Mouse (Mus musculus) c-Kit-positive CD71-negative TER-119-negative erythroid progenitor cells, embryonic 14.5 days (primary cell): ENCODE data around the gene Zfp991.
"Not testable (repeated sequence)": the region's sequence is repeated elsewhere in the genome, so short reads cannot be mapped to it uniquely, and the experiment has no call there.

Experiments
- DNase-seq: peaks from one replicate; pipeline ENCODE4 v3.0.0-alpha.2; 2013; ENCODE audit warnings: low read depth

Zfp991 gene

DNA sequence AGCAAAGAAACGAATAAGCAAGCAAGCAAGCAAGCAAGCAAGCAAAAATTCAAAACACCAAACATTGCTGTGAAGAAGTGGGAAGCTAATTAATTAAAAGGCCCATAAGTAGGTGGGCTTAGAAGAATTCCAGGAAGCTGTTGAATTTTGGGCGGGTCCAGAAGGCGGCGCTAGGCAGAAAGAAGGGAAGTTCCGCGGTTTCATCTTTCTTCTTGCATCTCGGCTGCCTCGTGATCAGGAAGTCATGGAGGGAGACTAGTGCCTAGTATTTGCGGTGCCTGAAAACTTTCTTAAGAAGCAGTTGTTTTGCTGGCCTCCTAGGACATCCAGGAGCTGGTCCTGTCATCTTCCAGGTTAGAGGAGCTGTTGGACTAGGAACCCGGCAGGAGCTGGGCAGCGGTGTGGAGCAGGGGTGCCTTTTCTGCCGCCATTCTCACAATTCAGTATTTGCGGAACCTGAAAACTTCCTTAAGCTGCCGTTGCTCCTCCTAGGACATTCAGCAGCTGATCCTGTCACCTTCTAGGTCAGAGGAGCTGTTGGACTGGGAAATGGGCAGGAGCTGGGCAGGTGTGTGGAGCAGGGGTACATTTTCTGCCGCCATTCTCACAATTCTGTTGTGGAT is at the start of gene Zfp991:
TSS of gene Zfp991 (plus strand) at position 202 of the 623 bp plus-strand sequence.
- not testable (repeated sequence) for DNase-seq

DNA sequence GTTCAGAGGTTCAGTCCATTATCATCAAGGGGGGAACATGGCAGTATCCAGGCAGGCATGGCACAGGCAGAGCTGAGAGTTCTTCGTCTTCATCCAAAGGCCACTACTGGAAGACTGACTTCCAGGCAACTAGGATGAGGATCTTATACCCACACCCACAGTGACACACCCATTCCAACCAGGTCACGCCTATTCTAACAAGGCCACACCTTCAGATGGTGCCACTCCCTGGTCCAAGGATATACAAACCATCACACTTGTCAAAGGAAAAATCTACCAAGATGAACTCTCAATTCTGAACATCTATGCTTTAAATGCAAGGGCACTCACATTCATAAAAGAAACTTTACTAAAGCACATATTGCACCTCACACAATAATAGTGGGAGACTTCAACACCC is 36.2 kb upstream of the Zfp991 start:
- DNase-seq, result not testable (repeated sequence)

DNA sequence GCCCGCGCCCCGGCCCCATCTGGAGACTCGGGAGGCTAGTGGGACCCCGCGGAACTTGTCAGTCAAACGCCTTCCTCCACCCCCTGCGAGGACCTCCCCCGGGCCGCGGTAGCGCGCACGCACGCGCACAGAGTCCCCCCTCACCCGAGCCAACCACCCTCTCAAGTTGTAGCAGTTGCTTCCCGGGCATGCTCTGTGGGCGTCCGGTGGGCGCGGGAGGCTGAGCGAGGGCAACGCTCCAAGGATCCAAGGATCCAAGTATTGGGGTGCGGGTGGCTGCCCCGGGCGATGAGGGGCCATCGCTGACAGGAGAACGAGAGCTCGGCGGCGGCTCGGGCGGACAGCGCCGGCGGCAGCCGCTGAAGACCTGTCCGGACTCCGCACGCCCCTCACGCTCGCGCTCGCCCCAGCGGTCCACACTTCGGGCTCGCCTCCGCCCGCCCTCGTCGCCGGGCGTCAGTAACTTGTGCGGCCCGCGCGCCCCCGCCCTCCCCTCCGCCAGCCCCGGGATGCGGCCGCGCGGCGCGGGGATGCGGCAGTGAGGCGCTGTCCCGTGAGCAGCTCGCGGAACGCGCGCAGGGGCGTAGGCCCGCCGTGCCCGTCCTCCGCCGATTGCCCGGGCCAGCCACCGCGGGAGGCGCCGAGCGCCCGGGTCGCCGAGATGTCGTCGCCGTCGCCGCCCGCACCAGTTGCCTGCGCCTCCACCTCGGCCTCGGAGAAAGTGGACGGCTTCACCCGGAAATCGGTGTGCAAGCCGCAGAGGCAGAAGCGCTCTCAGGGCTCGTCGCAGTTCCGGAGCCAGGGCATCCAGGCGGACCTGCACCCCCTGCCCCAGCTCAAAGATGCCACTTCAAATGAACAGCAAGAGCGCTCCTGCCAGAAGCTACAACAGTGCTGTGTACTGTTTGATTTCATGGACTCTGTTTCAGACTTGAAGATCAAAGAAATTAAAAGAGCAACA is 29.9 kb upstream of the Zfp991 start:
- not testable (repeated sequence) for DNase-seq

DNA sequence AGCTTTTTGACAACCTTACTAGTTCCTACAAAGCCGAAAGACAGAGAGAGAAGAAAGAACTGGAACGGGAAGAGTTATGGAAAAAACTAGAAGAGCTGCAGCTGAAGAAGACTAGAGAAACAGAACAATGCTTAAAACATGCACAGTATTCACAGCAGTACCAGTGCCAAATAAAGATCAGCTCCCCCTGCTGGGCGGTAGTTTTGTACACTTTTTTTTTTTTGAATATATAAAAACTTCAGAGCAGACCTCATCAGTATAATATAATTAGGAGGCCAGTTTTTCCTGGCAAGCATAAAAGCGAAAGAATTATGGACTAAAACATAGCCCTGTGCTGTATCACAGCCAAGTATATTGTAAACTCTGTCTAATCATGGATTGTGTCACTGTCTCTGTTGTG is 28.0 kb upstream of the Zfp991 start:
- not testable (repeated sequence) for DNase-seq

DNA sequence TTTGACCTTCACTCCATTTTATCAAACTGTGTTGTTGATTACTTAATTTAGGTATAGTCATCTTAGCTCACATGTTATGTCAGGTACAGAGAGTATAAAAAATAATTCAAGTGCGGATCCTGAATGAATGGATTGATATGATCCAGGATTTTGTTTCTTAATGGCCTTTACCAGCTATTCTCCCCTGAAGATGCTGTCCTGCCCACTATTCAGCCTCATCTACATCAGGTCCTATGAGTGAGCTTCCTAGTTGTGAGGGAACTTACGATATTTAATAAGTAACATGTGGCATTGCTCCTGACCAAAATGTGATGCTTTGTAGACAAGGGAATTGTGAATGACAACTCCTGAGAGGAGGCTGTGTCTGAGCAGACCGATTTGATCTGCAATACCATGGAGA is 14.0 kb upstream of the Zfp991 start:
- DNase-seq, result not testable (repeated sequence)

DNA sequence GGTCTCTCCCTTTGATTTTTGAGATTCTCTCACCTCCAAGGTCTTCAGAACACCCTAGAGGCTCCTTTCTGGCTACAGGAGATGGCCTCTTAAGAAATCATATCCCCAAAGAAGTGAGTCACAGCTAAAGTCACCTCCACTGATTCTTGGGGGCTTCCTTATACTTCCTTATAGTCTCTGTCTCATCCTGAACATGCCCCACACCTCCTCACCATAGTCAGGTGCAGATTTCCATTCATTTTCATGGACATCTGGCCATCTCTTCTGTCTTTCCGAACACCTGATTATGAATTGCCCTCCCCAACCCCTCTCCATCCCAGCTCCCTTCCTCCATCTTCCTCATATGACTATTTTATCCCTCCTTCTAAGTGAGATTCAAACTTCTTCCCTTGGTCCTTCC is 9.6 kb upstream of the Zfp991 start:
- not testable (repeated sequence) for DNase-seq

DNA sequence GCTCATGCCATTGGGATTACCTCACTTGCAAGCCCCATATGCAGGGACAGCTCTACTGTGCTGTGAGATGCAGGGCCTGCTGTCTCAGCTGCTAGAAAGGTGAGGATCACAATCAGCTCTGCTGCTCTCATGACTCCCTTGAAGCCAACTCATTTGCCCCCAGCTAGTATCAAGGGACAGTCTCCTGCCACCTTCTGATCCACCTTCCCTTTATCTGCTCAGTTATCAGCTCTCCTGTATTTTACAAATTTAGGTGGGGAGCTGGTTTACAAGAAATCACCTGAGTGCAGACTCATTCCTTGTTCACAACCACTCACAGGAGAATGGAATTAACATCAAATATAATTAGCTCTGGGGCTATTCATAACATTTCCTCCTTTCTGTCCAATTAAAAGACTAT is 8.0 kb upstream of the Zfp991 start:
- DNase-seq, result not testable (repeated sequence)

DNA sequence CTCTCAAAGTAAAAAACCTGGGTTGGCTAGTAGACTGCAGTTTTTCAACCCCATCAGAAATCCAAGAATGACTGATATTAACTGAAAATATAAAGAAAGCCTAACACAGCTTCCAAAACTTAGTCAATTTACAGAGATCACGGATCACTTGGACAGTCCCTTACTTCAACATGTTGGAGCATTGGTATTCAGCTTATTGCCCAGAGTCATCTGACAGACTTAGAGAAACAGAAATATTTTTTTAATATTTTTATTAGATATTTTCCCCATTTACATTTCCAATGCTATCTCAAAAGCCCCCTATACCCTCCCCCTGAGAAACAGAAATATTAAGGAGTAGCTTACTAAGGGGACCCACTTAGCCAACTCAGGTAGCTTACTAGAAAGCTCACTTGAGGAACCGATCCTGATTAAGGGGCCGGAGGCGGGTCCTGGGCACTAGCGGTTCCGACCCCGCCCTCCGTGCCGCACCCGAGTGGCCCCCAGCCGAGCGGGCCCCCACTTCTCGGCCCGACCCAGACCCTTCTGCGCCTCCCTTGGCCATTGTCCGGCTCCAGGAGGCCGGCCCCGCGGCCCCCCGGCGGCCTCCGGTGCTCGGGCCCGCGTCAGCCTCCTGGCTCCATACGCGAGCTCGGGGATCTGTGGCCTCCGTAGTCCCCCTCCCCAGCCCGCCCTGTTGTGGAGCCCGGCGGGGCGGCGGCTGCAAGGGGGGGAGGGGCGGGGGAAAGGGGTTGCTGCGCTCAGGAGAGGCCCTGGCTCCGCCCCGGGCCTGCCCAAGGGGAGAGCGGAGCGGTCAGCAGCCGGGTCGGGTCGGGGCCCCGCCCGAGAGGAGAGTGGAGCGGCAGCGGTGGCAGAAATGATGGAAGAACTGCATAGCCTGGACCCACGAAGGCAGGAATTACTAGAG is 7.2 kb upstream of the Zfp991 start:
- DNase-seq, result not testable (repeated sequence)

DNA sequence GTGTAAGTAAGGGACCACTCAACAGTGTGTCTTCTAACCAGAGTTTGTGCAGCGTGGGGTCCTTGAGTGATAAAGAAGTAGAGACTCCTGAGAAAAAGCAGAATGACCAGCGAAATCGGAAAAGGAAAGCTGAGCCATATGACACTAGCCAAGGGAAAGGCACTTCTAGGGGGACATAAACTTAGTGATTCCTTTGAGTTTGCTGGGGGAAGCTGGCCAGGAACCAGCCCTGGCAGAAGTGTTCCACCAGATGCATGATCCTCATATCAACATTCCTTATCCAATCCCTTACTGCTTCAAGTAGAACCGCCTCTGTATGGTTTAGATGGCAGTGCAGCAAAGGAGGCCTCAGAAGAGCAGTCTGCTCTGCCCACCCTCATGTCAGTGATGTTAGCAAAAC is 6.5 kb upstream of the Zfp991 start:
- not testable (repeated sequence) for DNase-seq

DNA sequence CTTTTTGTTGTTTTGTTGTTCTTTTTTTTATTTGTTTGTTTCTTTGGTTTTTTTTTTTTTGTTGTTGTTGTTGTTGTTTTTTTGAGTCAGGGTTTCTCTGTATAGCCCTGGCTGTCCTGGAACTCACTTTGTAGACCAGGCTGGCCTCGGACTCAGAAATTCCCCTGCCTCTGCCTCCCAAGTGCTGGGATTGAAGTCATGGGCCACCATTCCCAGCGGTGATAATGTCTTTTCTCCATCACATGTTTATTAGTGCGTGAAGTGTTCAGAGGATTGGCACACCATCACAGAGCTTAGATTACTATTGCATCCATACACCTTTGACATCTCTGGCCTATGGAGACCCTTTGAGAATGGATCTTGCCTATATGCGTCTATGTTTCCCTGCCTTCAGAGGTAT is 6.0 kb upstream of the Zfp991 start:
- DNase-seq, result not testable (repeated sequence)

DNA sequence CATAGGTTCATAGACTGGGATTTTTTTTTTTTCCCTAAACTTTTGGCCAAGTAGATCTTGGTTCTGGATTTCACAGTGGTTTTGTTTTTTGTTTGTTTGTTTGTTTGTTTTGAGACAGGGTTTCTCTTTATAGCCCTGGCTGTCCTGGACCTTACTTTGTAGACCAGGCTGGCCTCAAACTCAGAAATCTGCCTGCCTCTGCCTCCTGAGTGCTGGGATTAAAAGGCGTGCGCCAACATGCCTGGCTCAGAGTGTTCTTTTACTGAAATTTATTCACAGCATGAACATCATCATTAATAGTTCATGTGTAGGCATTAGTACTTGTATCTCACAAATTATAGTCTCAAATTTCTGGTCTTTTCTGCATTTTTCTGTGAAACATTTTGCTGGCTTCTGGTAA is 5.4 kb upstream of the Zfp991 start:
- DNase-seq, result not testable (repeated sequence)

DNA sequence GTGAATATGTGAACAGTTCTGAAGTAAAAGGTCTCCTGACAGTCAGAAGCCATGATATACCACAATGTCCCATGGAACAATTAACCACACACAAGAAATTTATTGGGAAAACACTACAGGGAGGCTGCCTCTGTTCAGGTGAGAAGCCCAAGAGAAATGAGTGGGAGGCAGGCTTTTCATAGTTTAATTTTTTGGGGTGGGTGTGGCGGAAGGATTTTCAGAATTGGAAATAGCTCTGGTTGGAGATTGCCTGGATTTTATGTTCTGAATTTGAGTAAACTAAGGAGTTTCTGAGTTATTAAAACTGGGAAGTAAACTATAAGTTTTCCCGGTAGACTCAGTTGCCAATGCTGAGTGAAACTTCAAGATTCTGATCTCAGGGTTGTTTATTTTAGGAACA is 4.7 kb upstream of the Zfp991 start:
- DNase-seq, result not testable (repeated sequence)

DNA sequence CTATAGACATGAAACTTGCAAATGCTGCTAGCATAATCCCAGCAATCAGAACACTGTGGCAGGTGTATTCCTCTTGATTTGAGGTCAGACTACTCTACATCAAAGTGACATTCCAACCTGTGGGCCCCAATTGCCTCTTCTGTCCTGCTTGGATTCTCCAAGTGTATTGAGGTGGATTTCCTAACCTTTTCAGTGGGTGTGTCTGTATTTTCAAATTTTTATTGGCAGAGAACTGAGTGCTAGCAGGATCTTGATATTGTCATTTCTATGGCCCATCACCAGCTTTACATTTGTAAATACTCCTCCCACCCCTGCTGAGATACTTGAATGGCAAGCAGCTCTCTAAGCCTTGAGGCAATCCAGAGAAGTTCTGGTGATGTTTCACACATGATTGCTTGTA is 3.7 kb upstream of the Zfp991 start:
- not testable (repeated sequence) for DNase-seq

DNA sequence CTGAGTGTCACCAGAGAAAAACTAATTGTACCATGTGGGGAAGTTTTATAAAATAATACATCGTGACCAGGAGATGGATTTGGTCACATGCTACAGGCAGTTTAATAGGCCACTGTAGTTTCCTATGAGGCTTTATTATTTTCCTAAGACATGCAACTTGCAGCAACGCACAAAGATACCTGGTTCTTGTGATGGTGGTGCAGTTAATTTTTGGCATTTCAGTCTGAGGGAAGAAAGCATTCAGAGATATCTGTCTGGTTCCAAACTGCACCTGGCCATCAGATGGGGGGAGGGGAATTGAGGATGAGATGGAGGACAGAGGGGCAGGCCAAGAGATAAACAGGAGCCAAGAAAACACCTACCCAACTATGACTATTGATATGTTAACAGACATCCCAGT is 1.8 kb downstream of the Zfp991 start:
- DNase-seq, result not testable (repeated sequence)

DNA sequence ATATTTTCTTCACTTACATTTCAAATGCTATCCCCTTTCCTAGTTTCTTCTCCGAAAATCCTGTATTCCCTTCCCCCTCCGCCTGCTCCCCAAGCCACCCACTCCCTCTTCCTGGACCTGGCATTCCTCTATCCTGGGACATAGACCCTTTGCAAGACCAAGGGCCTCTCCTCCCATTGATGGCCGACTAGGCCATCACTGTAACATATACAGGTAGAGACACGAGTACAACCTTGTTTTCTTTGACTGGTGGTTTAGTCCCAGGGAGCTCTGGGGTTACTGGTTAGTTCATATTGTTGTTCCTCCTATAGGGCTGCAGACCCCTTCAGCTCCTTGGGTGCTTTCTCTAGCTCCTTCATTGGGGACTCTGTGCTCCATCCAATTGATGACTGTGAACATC is 9.9 kb downstream of the Zfp991 start:
- DNase-seq, result not testable (repeated sequence)

DNA sequence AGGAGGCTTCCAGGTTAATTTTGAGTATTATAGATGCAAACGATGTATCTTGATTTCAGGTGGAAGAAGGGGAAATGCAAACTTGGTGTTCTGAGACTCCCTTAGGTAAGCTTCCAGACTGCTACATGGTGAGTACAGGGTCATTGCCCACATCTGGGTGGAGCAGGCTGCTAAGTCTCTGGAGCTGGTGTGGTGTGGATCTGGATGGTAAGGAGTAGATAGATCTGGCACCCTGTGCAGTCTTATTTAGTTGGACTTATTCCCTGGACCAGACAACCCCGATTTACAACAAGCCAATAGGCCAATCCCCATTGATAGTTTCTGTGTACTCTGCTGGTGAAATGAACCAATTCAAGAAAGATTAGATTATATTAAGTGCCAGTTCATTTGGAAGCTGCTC is 33.4 kb downstream of the Zfp991 start:
- not testable (repeated sequence) for DNase-seq

DNA sequence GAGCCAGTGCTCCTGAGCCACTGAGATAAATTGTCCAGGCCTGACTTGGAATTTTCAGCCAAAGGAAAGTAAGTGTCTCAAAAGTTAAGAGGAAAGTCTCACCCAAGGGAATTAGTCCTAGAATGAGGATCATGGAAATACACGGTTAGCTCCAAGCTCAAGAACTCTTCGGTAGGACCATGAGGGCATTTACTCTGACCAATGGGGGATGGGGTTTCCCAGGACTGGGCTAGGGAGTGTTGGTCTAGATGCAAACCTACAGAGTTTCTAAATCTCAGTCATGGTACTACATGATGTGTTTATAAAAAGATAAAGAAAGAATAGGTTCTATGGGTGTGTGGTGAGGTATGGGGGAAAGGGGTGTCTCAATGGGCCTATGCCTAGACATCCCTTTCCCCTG is 38.7 kb downstream of the Zfp991 start:
- DNase-seq, result not testable (repeated sequence)

DNA sequence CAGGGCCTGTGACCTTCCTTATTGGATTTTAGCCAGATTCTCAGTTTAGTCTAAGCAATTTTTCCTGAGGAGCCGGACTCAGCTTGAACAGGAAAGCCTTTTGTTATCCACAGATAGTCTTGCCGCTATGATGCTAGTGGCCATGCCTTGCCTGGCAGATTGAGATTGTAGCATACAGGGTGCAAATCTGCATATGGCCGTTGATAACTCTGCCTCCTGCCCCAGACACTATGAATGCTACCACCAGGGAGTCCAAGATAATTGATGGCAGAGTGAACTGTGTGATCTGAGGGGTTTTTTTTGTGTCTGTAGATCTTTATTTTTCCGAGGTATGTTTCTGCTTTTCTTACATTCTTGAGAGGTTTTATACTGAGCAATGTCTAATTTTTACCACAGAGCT is 39.7 kb downstream of the Zfp991 start:
- not testable (repeated sequence) for DNase-seq

DNA sequence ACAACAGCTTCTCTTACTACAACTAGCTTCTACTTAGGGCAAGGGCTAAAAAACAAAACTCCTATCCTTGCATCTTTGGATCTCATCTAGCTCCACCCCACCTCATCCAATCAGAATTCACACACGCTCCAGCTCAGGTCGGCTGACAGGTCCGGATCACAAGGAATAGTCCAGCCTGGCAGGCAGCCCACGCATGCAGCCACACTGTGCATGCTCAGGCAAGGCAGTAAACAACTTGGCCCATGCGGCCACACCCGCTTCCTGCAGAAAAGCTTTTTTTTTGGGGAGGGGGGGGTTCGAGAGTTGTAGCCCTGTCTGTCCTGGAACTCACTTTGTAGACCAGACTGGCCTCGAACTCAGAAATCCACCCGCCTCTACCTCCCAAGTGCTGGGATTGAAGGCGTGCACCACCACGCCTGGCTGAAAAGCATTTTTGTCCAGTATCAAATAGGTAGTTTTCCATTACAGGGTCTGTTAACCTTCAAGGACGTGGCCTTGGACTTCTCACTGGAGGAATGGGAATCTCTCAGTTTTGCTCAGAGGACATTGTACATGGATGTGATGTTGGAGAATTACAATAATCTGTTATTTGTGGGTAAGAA is 44.5 kb downstream of the Zfp991 start:
- not testable (repeated sequence) for DNase-seq

DNA sequence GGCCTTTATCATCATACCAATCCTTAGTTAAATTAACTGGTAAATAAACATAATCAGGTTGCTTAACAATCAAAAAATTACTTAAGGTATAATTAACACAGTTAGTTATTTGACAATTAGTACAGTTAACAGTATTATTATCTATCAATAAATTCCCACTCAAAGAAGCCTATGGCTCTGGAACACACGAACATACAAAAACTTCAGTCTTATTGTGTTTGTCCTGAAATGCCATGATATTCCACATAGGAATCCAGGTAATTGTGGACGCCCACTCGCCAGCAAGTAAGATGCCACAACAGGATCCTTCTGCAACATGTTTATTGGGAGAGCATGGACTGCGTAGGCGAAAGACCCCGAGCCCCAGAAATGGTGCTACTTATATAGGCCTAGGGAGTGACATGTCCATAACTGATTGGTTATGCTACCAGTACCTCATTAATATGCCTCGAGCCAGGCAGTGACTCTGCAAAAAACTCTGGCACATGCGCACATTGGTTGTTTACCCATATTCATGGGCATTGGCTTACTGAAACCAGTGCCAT is 49.4 kb downstream of the Zfp991 start:
- DNase-seq, result not testable (repeated sequence)

DNA sequence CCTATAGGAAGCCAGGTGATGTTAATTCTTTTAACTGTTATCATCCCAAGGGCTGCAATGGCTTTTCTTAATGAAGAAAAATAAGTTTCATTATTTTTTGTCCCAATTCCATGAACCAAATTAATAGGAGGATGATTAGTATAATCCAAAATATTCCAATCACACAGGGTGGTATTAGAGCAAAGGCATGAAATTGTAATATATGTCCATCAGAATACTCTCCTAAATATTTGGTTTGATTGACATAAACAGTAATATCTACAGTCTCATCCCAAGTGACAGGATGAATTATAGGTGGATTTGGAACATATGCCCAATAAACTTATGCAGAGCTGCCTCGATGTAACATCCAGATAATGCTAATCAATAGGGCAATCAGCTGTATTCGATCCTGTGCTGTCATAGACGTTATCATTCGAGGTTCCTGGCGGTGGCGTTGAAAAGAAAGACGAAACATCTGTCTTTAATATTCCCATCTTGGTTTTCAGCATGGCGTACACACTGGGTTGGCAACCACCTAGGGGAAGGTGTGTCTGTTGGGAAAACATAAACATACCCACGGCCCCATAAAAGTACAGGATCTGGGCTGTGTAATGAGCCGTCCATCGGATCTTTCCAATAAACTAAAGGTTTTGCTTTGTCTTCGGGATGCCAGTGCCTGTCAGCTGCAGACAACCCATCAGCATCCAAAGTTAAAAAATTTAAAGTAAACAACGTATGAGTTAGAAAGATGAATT is 50.3 kb downstream of the Zfp991 start:
- DNase-seq, result not testable (repeated sequence)
